Mouse (Mus musculus) forebrain, embryonic 11.5 days (tissue): Measurements from ENCODE around the gene Prkar1a. TPM values are rescaled to one million over a fixed set of nuclear protein-coding genes. Genes with fewer than 3 reads are reported as not detected.

ENCODE experiments used
- ATAC-seq: fragments of 200-750 bp; cut with Nextera tagmentation; replicated peaks from 2 replicates; pipeline ENCODE4 v1.8.0; 2017; ENCODE audit warnings: moderate TSS enrichment; ENCODE audit not compliant: low FRiP score
- DNase-seq: peaks from one replicate; pipeline ENCODE4 v3.0.0-alpha.2; 2017; ENCODE audit warnings: low spot score
- H3K27ac ChIP-seq: fragments of 300-500 bp; sonication (generic); 2 replicates; pipeline ENCODE4 v1.5.1; 2014; ENCODE audit warnings: low read depth, low read length
- H3K27me3 ChIP-seq: fragments of 300-500 bp; sonication (generic); 2 replicates; pipeline ENCODE4 v1.6.1; 2014; ENCODE audit warnings: mild to moderate bottlenecking, low read length, mixed read lengths; ENCODE audit not compliant: control insufficient read depth, insufficient read depth
- H3K36me3 ChIP-seq: fragments of 300-500 bp; sonication (generic); 2 replicates; pipeline ENCODE4 v1.6.1; 2014; ENCODE audit warnings: mild to moderate bottlenecking, low read length, moderate library complexity, mixed read lengths; ENCODE audit not compliant: control insufficient read depth, insufficient read depth
- H3K4me1 ChIP-seq: fragments of 300-500 bp; sonication (generic); replicated peaks from 2 replicates; pipeline ENCODE4 v1.6.1; 2014; ENCODE audit warnings: low read length, mixed read lengths; ENCODE audit not compliant: control insufficient read depth, insufficient read depth
- H3K4me2 ChIP-seq: fragments of 300-500 bp; sonication (generic); 2 replicates; pipeline ENCODE4 v1.6.1; 2014; ENCODE audit warnings: low read depth, mild to moderate bottlenecking, low read length, moderate library complexity, mixed read lengths; ENCODE audit not compliant: severe bottlenecking
- H3K4me3 ChIP-seq: fragments of 300-500 bp; sonication (generic); 2 replicates; pipeline ENCODE4 v1.5.1; 2014; ENCODE audit warnings: low read depth, low read length
- H3K9ac ChIP-seq: fragments of 300-500 bp; sonication (generic); 2 replicates; pipeline ENCODE4 v1.6.1; 2014; ENCODE audit warnings: low read length
- H3K9me3 ChIP-seq: fragments of 300-500 bp; sonication (generic); 2 replicates; pipeline ENCODE4 v1.6.1; 2016; ENCODE audit warnings: low read length, mixed read lengths; ENCODE audit not compliant: control insufficient read depth
- WGBS: fragments of 180-500 bp; shearing (Covaris S2); extraction: QIAGEN DNeasy Blood & Tissue Kit; methylation state at CpG from one replicate; pipeline ENCODE4 v1.1.7; 2014; 5-methylcytosine and 5-hydroxymethylcytosine counted together
- polyA plus RNA-seq: library from polyadenylated mRNA; unstranded; fragments of >200 nt; fragmentation: Nextera tagmentation; extraction: Ambion mirVana; gene quantifications from 2 replicates; pipeline ENCODE4 v1.2.1, GENCODE M21; 2014

Gene Prkar1a
- polyA plus RNA-seq, 1 experiment from 2014 or later, result 367 TPM

DNA sequence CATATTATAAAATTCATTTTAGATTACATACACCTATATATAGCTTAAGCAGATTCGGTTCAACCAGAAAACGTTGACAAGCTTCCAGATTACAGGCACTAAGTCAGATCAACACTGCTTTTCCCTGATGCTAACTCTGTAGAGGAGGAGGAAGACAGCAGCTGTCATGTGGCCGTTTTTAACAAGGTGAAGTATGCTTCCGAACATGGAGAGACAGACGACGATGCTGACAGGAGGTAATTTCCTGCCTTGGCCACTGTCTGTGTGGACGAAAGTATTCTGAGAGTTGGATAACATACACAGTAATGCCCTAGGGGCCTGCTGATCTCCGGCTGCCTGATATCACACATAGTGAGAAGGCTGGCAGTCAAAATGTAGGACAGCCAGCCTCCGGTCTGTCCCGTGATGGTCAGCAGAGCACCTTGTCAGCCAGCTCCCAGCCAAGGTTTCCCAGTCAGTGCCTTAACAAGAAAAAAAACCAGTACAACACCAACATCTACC lies 20.1 kb upstream of the Prkar1a start:
- no peaks in the 10 kb centered on the region for H3K27me3 ChIP-seq
- DNase-seq (no peak), ATAC-seq (no peak)
- H3K4me3 ChIP-seq, result no peak overlapping the region
- no peaks in the 10 kb centered on the region for H3K9me3 ChIP-seq
- H3K4me1 ChIP-seq, result no peaks in the 10 kb centered on the region
- no peak overlapping the region for H3K9ac ChIP-seq
- 77% methylated on average over 10 of the region's 10 CpGs for WGBS
- no peak overlapping the region for H3K27ac ChIP-seq
- H3K36me3 ChIP-seq, result no peaks in the 10 kb centered on the region
- H3K4me2 ChIP-seq, result no peak overlapping the region

DNA sequence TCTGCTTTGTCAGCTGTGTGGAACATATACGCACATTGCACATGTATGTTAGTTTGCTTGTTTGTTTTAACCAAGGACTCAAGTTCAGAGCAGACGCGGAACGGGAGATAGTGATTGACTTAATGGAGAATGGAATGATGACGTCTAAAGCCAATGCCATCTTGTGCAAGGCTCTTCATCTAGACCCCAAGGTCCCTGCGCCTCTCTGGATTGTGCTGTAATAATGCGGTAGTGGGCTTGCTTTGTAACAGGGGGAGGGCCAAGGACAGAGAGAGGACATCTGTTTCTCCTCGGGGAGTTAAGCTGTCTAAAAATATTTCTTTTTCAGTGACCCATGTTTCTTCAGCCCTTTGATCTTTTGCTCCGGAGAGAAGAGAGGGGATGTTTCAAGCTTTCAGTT lies 14.3 kb upstream of the Prkar1a start:
- 83% methylated on average over 9 of the region's 9 CpGs for WGBS
- no peak for DNase-seq
- Histone ChIP-seq H3K27me3 (no peaks in the 10 kb centered on the region), H3K36me3 (no peaks in the 10 kb centered on the region), H3K4me3 (no peak overlapping the region), H3K4me2 (no peak overlapping the region), H3K9ac (no peak overlapping the region), H3K27ac (no peak overlapping the region), H3K4me1 (no peaks in the 10 kb centered on the region), H3K9me3 (no peaks in the 10 kb centered on the region)
- ATAC-seq, result no peak

GRCm38 (mm10) chr11:109635871-109636395 lies 13.3 kb upstream of the Prkar1a start:
- H3K4me1 ChIP-seq, result no peaks in the 10 kb centered on the region
- H3K27ac ChIP-seq, result no peak overlapping the region
- H3K9me3 ChIP-seq, result no peaks in the 10 kb centered on the region
- H3K4me3 ChIP-seq, result no peak overlapping the region
- WGBS, result 85% methylated on average over 6 of the region's 6 CpGs
- H3K4me2 ChIP-seq, result no peak overlapping the region
- no peak overlapping the region for H3K9ac ChIP-seq
- no peaks in the 10 kb centered on the region for H3K36me3 ChIP-seq
- H3K27me3 ChIP-seq, result no peaks in the 10 kb centered on the region
- DNase-seq (no peak), ATAC-seq (no peak)

DNA sequence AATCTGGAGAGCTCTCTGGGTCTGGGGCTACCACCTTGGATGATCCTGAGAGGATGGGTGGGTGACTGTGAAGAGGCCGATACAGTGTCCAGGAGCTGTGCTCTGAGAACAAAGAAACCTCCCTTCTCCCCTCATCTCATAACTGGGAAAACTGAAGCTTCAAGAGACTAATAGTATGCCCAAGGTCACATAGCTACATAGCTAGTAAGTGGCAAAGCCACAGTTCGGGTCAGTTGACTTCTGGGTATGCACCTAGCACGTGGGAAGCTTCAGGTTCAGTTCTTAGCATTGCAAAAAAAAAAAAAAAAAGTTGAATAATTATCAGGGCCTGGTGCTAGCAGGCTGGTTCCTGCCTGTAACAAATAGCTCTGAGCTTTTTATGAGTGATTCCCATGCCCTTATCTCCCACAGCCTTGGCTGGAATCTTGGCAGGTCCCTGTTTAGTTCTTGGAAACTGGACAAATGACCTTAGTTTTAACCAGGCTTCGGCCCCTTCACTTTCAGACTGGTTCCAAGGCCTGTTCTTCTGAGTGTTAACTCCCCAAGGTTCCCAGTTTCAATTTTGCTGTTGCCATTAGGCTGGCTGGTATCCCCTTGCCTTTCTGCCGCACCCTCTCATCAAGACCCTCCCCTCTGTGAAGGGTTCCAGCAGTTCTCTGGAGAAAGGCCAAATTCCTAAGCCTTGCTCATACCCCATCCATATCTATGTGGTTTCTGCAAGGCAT lies 7.5 kb upstream of the Prkar1a start:
- no peak overlapping the region for H3K4me2 ChIP-seq
- no peak overlapping the region for H3K9ac ChIP-seq
- H3K27me3 ChIP-seq, result no peaks in the 10 kb centered on the region
- 86% methylated on average over 5 of the region's 5 CpGs for WGBS
- H3K36me3 ChIP-seq, result no peaks in the 10 kb centered on the region
- no peaks in the 10 kb centered on the region for H3K9me3 ChIP-seq
- DNase-seq, result no peak
- no peak overlapping the region for H3K27ac ChIP-seq
- no peak for ATAC-seq
- no peaks in the 10 kb centered on the region for H3K4me1 ChIP-seq
- H3K4me3 ChIP-seq, result no peak overlapping the region

DNA sequence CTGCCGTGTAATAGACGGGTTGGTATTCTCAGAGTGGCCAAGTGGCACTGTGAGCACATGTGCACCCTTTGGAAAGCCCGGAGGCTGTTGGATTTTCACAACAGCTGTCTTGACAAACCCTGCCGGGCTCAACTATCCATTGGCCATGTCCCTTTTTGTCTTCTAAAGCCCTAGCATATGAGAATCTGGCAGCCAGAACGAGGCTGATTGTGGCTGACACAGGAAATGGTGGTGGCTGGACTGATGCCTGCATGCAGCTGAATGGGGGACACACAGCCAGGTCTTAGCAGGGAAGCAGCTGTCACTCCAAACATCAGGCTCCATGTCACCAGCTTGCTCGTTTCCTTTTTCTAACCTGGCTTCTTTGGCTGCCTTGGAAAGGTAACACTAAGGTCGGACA lies 695 bp upstream of the Prkar1a start:
- H3K4me2 ChIP-seq, result no peak overlapping the region
- peaks cover 13% of the 10 kb centered on the region for H3K4me1 ChIP-seq
- no peaks in the 10 kb centered on the region for H3K36me3 ChIP-seq
- no peaks in the 10 kb centered on the region for H3K9me3 ChIP-seq
- H3K27me3 ChIP-seq, result no peaks in the 10 kb centered on the region
- ATAC-seq (no peak), DNase-seq (no peak)
- WGBS, result 61% methylated on average over 7 of the region's 7 CpGs
- no peak overlapping the region for H3K4me3 ChIP-seq
- no peak overlapping the region for H3K9ac ChIP-seq
- no peak overlapping the region for H3K27ac ChIP-seq

GRCm38 (mm10) chr11:109649975-109650701 lies 933 bp downstream of the Prkar1a start:
- peak overlapping the region; percentile 89 for H3K4me2 ChIP-seq
- H3K9ac ChIP-seq, result peak overlapping the region; percentile 66
- DNase-seq (peak; percentile 84), ATAC-seq (peak; percentile 80)
- H3K4me3 ChIP-seq, result peak overlapping the region; percentile 97
- no peaks in the 10 kb centered on the region for H3K9me3 ChIP-seq
- no peaks in the 10 kb centered on the region for H3K27me3 ChIP-seq
- 1% methylated on average over 31 of the region's 31 CpGs for WGBS
- peak overlapping the region; percentile 89 for H3K27ac ChIP-seq
- peaks cover under 1% of the 10 kb centered on the region for H3K36me3 ChIP-seq
- H3K4me1 ChIP-seq, result peaks cover 13% of the 10 kb centered on the region

GRCm38 (mm10) chr11:109650788-109651565 lies 1.8 kb downstream of the Prkar1a start:
- Histone ChIP-seq H3K27ac (peak overlapping the region; percentile 89), H3K4me2 (peak overlapping the region; percentile 89), H3K27me3 (no peaks in the 10 kb centered on the region), H3K4me3 (peak overlapping the region; percentile 97), H3K36me3 (peaks cover 3% of the 10 kb centered on the region), H3K9ac (peak overlapping the region; percentile 93), H3K4me1 (peaks cover 13% of the 10 kb centered on the region), H3K9me3 (no peaks in the 10 kb centered on the region)
- ATAC-seq (peak; percentile 95), DNase-seq (peak; percentile 96)
- under 1% methylated on average over 48 of the region's 90 CpGs for WGBS

DNA sequence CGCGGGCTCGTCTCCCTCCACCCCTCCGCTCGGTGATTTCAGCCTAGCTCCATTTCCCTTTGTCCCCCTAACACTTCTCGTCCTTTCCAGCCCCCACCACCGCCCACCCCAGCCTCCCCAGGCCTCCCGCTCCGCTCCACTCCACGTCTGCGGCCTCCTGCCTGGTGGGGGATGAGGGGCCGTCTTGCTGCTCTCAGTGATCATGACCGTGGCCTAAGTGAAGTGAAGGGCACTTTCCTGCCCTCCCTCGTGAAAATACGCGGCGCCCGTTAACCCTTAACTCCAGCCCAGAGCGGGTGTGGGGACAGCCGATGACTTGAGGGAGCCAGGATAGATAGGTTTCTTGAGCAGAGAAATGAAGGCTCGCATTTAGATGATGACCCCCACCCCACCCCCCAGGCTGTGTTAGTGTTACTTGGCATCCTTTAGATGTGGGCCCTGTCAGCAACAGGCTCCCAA lies 2.4 kb downstream of the Prkar1a start:
- ATAC-seq (peak; percentile 12), DNase-seq (peak; percentile 75)
- Histone ChIP-seq H3K36me3 (peaks cover 3% of the 10 kb centered on the region), H3K4me1 (peaks cover 13% of the 10 kb centered on the region), H3K9me3 (no peaks in the 10 kb centered on the region), H3K9ac (peak overlapping the region; percentile 93), H3K27me3 (no peaks in the 10 kb centered on the region), H3K4me2 (peak overlapping the region; percentile 84), H3K27ac (peak overlapping the region; percentile 89; the same call in 1 of the 2 replicates), H3K4me3 (peak overlapping the region; percentile 97)
- 1% methylated on average over 21 of the region's 21 CpGs for WGBS
